Comparison of ENCODE assay signal across 9 mouse cellular contexts in the genomic region with DNA sequence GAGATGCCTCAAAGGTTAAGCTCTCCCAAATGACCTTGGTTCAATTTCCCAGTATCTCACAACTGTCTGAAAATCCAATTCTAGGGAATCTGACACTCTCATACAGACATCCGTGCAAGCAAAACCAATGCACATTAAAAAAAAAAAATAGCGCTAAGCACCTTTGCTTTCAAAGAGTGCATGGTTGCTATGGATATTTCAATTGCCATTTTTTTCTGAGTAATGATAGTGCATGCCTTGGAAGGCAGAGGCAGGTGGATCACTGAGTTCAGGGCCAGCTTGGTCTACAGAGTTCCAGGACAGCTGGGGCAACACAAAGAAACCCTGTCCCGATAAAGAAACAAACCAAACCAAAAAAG. TPM values are rescaled to one million over a fixed set of nuclear protein-coding genes. Genes with fewer than 3 reads are reported as not detected.
DNase-seq lines count a peak whose midpoint lies in the region; ATAC-seq and TF ChIP-seq lines count a peak whose summit lies in the region.
"Had no signal": no experiment of that assay in that cellular context is flagged by ENCODE, and none has a peak within 500 bp of the region (broad histone marks: within the 10 kb centered on the region; RNA-seq: fewer than 3 reads in every experiment).

No protein-coding gene starts in this region.

- TF ChIP-seq POLR2A in myocyte (IDR thresholded peaks at IDR 0.05; ENCODE audit: insufficient read length, low read depth): no peak

- WGBS in embryonic facial prominence, embryonic 12.5 days: 20% methylated on average over 3 of the region's 3 CpGs
- WGBS in intestine, embryonic 15.5 days: 18% methylated on average over 3 of the region's 3 CpGs

- peak overlapping the region; percentile 31 for H3ac ChIP-seq in myocyte (ENCODE audit: control insufficient read depth, insufficient read length)

- TF ChIP-seq CTCF in left cerebral cortex, adult 2 months (IDR thresholded peaks at IDR 0.05): no peak

- intact Hi-C loops in left cerebral cortex, adult 2 months (cut with DNase I): no loop called here

- H3K4me1 ChIP-seq in embryonic facial prominence, embryonic 12.5 days: peaks cover 9% of the 10 kb centered on the region; the same call in 1 of the 2 replicates
- H3K4me1 ChIP-seq in intestine, embryonic 15.5 days (replicated peaks): 0 out of 2 replicates have a peak, but pooled peaks cover 8% of the 10 kb centered on the region

- no peak for ATAC-seq in embryonic facial prominence, embryonic 12.5 days (ENCODE audit: insufficient number of reproducible peaks, insufficient read depth, low FRiP score, low TSS enrichment)
- ATAC-seq in intestine, embryonic 15.5 days: peak; percentile 10; the same call in 1 of the 2 replicates

- peak overlapping the region; percentile 90 for H3K4me3 ChIP-seq in left cerebral cortex, adult 2 months
- peak overlapping the region; percentile 68 for H3K4me3 ChIP-seq in embryonic facial prominence, embryonic 12.5 days
- H3K4me3 ChIP-seq in intestine, embryonic 15.5 days (replicated peaks): peak overlapping the region; percentile 71
- peak overlapping the region; percentile 72 for H3K4me3 ChIP-seq in myocyte

- H3K79me2 ChIP-seq in myocyte (ENCODE audit: control insufficient read depth, insufficient read depth): no peaks in the 10 kb centered on the region

- DNase-seq in left cerebral cortex, adult 2 months (ENCODE audit: extremely low spot score in 1 of 2, low spot score in 2 of 2): no peak
- no peak for DNase-seq in left cerebral cortex, adult 9 months (ENCODE audit: low spot score in 2 of 2)
- DNase-seq in adrenal gland, postnatal 4 days (ENCODE audit: low spot score in 2 of 2): no peak
- no peak for DNase-seq in frontal cortex, postnatal 36 days (ENCODE audit: low spot score in 2 of 2)
- DNase-seq in spleen, adult 12 weeks (ENCODE audit: low spot score): no peak

- H3K9ac ChIP-seq in embryonic facial prominence, embryonic 12.5 days: peak overlapping the region; percentile 89
- H3K9ac ChIP-seq in intestine, embryonic 15.5 days: peak overlapping the region; percentile 86

- H3K27me3 ChIP-seq in embryonic facial prominence, embryonic 12.5 days: no peaks in the 10 kb centered on the region
- H3K27me3 ChIP-seq in intestine, embryonic 15.5 days (replicated peaks): no peaks in the 10 kb centered on the region
- H3K27me3 ChIP-seq in myocyte (ENCODE audit: control insufficient read depth, insufficient read depth, insufficient read length): no peaks in the 10 kb centered on the region

- H3K4me2 ChIP-seq in embryonic facial prominence, embryonic 12.5 days (replicated peaks): peak overlapping the region; percentile 82
- peak overlapping the region; percentile 82 for H3K4me2 ChIP-seq in intestine, embryonic 15.5 days (replicated peaks)
- H3K4me2 ChIP-seq in myocyte (ENCODE audit: low read depth): peak overlapping the region; percentile 93

- H3K27ac ChIP-seq in left cerebral cortex, adult 2 months: peak overlapping the region; percentile 95
- H3K27ac ChIP-seq in embryonic facial prominence, embryonic 12.5 days: no peak overlapping the region
- H3K27ac ChIP-seq in intestine, embryonic 15.5 days: no peak overlapping the region

- H3K36me3 ChIP-seq in embryonic facial prominence, embryonic 12.5 days: peaks cover 16% of the 10 kb centered on the region
- no peaks in the 10 kb centered on the region for H3K36me3 ChIP-seq in intestine, embryonic 15.5 days
- peaks cover 9% of the 10 kb centered on the region for H3K36me3 ChIP-seq in myocyte (ENCODE audit: control insufficient read depth, insufficient read depth)

- H3K9me3 ChIP-seq in embryonic facial prominence, embryonic 12.5 days: no peaks in the 10 kb centered on the region
- no peaks in the 10 kb centered on the region for H3K9me3 ChIP-seq in intestine, embryonic 15.5 days

TF ChIP-seq in myocyte, 11 proteins besides CTCF, POLR2A, EP300 and RAD21:
- TF ChIP-seq MAX (IDR thresholded peaks at IDR 0.05; ENCODE audit: low read depth) (no peak), TCF3 (IDR thresholded peaks at IDR 0.05; ENCODE audit: insufficient read length, low read depth) (no peak), CEBPB (IDR thresholded peaks at IDR 0.05; ENCODE audit: insufficient read depth, poor library complexity, severe bottlenecking) (no peak), USF1 (IDR thresholded peaks at IDR 0.05; ENCODE audit: low read depth) (no peak), MYOG (IDR thresholded peaks at IDR 0.05; ENCODE audit: control insufficient read depth in 1 of 3, insufficient read depth in 1 of 3, insufficient read length in 2 of 3, low read depth in 2 of 3) (no peak), REST (IDR thresholded peaks at IDR 0.05; ENCODE audit: insufficient read depth, insufficient read length) (no peak), POLR2AphosphoS2 (IDR thresholded peaks at IDR 0.05; ENCODE audit: insufficient read length, low read depth) (no peak), E2F4 (IDR thresholded peaks at IDR 0.05; ENCODE audit: insufficient read depth) (no peak), TCF12 (IDR thresholded peaks at IDR 0.05; ENCODE audit: insufficient read depth, poor library complexity, severe bottlenecking) (no peak), SRF (IDR thresholded peaks at IDR 0.05; ENCODE audit: control insufficient read depth, insufficient read length, low read depth) (no peak), MYOD1 (IDR thresholded peaks at IDR 0.05; ENCODE audit: control insufficient read depth in 1 of 3, insufficient read length in 2 of 3, low read depth in 2 of 3) (no peak)

RNA-seq across cellular contexts. Expression of a gene that starts 0.3 kb away (rescaled TPM):
- 10 to 100 TPM; 33.1 to 36.2 TPM for total RNA-seq in left cerebral cortex, adult 2 months (2021)
- 66.0 and 67.6 TPM in 2 replicates for polyA plus RNA-seq in embryonic facial prominence, embryonic 12.5 days (2016; fragmentation: Nextera tagmentation; extraction: Ambion mirVana)
- 62.7 and 63.9 TPM in 2 replicates for polyA plus RNA-seq in intestine, embryonic 15.5 days (2015; fragmentation: Nextera tagmentation; extraction: Ambion mirVana)
- polyA plus RNA-seq in myocyte (2012; fragmentation: generic; extraction: Trizol): 37.0 TPM
- total RNA-seq in adrenal gland, postnatal 4 days (2021): 10 to 100 TPM; 56.6 to 59.1 TPM

RNA-seq across cellular contexts. Expression of a gene that starts 2.5 kb away (rescaled TPM):
- 1 to 10 TPM; 6.5 to 9.3 TPM for total RNA-seq in left cerebral cortex, adult 2 months (2021)
- 82.3 and 88.4 TPM in 2 replicates for polyA plus RNA-seq in embryonic facial prominence, embryonic 12.5 days (2016; fragmentation: Nextera tagmentation; extraction: Ambion mirVana)
- 72.5 and 95.3 TPM in 2 replicates for polyA plus RNA-seq in intestine, embryonic 15.5 days (2015; fragmentation: Nextera tagmentation; extraction: Ambion mirVana)
- polyA plus RNA-seq in myocyte (2012; fragmentation: generic; extraction: Trizol): 3.3 TPM
- total RNA-seq in adrenal gland, postnatal 4 days (2021): 10 to 100 TPM; 11.8 to 12.7 TPM

RNA-seq across cellular contexts. Expression of a gene that starts 2.7 kb away (rescaled TPM):
- total RNA-seq in left cerebral cortex, adult 2 months (2021): not detected
- not detected in 2 replicates for polyA plus RNA-seq in embryonic facial prominence, embryonic 12.5 days (2016; fragmentation: Nextera tagmentation; extraction: Ambion mirVana)
- polyA plus RNA-seq in intestine, embryonic 15.5 days (2015; fragmentation: Nextera tagmentation; extraction: Ambion mirVana): not detected in 2 replicates
- not detected for polyA plus RNA-seq in myocyte (2012; fragmentation: generic; extraction: Trizol)
- not detected for total RNA-seq in adrenal gland, postnatal 4 days (2021)
- total RNA-seq: layer of hippocampus, postnatal 36 days had no signal

RNA-seq across cellular contexts. Expression of a gene that starts 7.6 kb away (rescaled TPM):
- total RNA-seq in left cerebral cortex, adult 2 months (2021): 10 to 100 TPM; 22.5 to 23.2 TPM
- 98.0 and 107 TPM in 2 replicates for polyA plus RNA-seq in embryonic facial prominence, embryonic 12.5 days (2016; fragmentation: Nextera tagmentation; extraction: Ambion mirVana)
- 86.5 and 95.2 TPM in 2 replicates for polyA plus RNA-seq in intestine, embryonic 15.5 days (2015; fragmentation: Nextera tagmentation; extraction: Ambion mirVana)
- 73.1 TPM for polyA plus RNA-seq in myocyte (2012; fragmentation: generic; extraction: Trizol)
- total RNA-seq in adrenal gland, postnatal 4 days (2021): 10 to 100 TPM; 36.7 to 37.7 TPM

RNA-seq across cellular contexts. Expression of a gene that starts 7.7 kb away (rescaled TPM):
- 1 to 10 TPM; 1.2 to 6.7 TPM for total RNA-seq in left cerebral cortex, adult 2 months (2021)
- not detected in 2 replicates for polyA plus RNA-seq in embryonic facial prominence, embryonic 12.5 days (2016; fragmentation: Nextera tagmentation; extraction: Ambion mirVana)
- polyA plus RNA-seq in intestine, embryonic 15.5 days (2015; fragmentation: Nextera tagmentation; extraction: Ambion mirVana): not detected in 2 replicates
- 0.44 TPM for polyA plus RNA-seq in myocyte (2012; fragmentation: generic; extraction: Trizol)
- 1 to 10 TPM; 2.8 to 3.3 TPM for total RNA-seq in adrenal gland, postnatal 4 days (2021)

Comparison
In these comparisons a context has a peak if more than half of its experiments do, and no peak if none do; other contexts are left out.
1. RNA of a gene that starts 2.5 kb away (polyA plus RNA-seq): 72.5 to 95.3 TPM in intestine, embryonic 15.5 days and 82.3 to 88.4 TPM in embryonic facial prominence, embryonic 12.5 days; 3.3 TPM in myocyte (single experiment); every median in the first group is over 10 times any median in the second.
2. Peak in every context shown above with its lines, with median percentiles within 50 percentile points of each other: H3K4me3 ChIP-seq and H3K4me2 ChIP-seq.